Mouse (Mus musculus): ENCODE results near the gene Slc28a1.

Slc28a1 gene

DNA sequence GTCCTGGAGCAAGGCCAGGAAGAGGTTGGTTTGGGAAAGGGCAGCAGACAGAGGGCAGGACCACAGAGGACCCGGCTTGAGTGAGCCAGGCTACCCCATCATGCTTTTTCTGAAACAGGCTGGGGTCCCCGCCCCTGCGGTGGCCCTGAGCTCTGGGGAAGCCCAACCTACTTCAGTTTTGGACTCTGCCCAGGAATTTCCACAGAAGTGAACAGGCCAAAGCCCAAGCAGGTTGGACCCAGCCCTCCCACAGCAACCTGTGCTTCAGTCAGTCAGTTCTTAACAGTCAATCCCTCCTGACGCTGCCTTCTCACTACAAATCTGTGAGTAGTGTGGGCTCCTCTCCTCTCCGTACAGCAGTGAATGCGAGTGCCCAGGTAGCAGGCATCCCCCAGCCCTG lies at the start of gene Slc28a1:
Slc28a1 (plus strand) TSS at position 245 of the 400 bp plus-strand sequence.
- in situ Hi-C loops (cut with MboI, MseI) = no loop called here

DNA sequence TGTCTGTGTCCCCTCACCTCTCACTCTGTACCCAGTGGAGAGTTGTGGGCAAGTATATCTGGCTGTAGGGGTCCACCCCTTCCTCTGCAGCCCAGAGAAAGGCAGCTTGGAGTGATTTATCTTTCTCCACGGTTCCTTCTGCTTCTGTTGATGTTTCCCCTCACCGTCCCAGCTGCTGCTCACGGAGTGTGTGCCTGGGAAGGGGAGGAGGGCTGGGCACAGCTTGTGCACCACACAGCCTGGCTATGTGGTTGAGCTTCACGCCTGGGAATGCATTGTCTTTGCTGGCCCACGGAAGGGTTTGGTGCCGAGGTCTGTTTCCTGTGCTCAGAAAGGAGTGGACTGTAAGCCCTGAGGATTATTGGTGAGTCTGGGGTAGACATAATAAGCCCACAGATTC lies 47.9 kb upstream of the Slc28a1 start:
- in situ Hi-C loops (cut with MboI, MseI) = no loop called here

DNA sequence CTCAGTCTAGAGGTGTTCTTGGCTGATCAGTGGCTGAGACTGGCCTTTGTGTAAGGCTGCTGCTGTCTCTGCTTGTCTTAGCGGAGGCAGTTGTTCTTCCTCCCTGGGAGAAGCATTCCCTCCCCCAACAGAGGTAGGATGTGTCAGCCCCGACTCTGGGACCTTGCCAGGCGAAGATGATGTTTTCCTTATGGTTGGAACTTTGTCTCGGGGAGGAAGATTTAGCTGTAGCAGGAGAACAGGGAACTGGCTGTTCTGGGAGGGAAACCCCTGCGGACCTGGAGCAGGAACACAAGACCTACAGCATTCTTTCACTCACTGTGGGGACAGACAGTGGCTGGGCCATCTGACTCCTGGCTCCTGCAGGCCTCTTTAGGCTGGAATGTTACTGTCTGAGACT lies 42.1 kb upstream of the Slc28a1 start:
- in situ Hi-C loops (cut with MboI, MseI) = loop anchor here (10.0 kb wide), 1 partner anchor 1538 kb away; no protein-coding TSS in a partner anchor

DNA sequence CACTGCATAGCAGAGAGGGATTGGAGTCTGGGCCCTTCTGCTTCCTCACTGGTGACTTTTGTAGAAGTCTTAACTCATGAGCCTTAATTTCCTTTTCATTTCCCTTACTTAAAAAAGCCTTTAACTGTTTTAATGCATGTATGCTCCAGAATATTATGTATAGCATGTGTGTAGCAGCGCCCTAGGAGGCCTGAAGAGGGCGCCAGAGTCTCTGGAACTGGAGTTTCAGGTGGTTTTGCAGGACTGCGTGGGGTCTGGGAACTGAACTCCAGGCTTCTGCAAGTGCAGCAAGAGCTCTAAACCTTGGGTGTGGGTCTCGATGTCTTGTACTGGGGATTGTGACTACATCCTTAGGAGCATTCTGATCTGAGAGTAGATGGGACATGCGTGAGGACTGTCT lies 41.3 kb upstream of the Slc28a1 start:
- in situ Hi-C loops (cut with MboI, MseI) = loop anchor here (10.0 kb wide), 1 partner anchor 1538 kb away; no protein-coding TSS in a partner anchor

DNA sequence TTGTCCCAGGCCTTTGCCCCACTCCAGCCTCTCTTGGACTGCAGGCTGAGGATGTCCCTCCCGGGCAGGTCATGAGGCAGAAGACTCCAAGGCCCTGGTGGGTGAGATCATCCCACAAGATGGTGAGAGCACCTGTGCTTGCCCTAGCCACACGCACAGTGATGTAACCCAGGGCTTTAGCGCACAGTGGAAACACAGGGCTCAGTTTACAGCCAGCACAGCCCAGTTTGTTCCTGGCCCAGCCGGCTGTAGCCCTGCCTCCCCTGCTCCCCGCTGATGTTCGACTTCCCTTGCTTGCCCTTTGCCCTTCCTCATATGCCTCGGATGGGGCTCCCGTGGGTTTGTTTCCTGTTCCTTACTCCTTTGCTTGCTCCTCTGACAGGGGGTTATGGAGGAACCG lies 40.1 kb upstream of the Slc28a1 start:
- in situ Hi-C loops (cut with MboI, MseI) = loop anchor here (10.0 kb wide), 1 partner anchor 1540 kb away; no protein-coding TSS in a partner anchor

DNA sequence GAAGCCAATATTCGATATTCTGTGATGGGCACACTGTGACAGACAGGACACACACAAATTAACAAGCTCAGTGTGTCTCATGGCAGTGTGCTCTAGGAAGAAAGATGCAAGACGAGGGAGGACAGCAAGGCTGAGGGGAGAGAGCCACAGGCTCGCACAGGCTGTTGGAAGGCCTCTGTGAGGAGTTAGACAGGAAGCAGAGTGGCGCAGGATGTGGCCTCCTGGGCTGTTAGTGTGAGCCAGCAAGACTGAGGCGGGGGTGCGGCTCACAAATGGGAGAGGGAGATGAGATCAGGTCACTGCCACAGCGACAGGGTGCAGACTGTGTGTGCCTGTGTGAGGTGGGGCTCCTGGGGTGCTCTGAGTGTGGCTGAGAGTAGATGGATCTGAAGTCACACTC lies 39.3 kb upstream of the Slc28a1 start:
- in situ Hi-C loops (cut with MboI, MseI) = loop anchor here (10.0 kb wide), 1 partner anchor 1540 kb away; no protein-coding TSS in a partner anchor

DNA sequence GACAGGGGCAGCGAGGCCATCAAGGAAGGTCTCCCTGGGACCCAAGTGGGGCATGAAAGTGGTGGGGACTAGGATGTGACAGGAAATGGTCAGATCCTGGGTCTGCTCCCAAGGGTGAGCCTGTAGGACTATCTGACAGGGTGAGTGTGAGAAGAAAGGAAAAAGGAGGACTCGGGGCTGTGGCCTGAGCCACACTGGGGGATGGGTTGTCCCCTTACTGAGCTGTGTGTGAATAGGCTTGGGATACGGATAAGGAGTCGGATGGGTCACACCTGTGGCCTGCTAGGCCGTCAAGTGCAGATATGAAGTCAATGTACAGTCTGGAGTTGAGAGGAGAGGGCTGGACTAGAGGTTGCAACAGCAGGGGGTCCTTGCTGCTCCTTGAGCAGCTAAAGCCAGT lies 38.9 kb upstream of the Slc28a1 start:
- in situ Hi-C loops (cut with MboI, MseI) = loop anchor here (10.0 kb wide), 1 partner anchor 1541 kb away; no protein-coding TSS in a partner anchor

DNA sequence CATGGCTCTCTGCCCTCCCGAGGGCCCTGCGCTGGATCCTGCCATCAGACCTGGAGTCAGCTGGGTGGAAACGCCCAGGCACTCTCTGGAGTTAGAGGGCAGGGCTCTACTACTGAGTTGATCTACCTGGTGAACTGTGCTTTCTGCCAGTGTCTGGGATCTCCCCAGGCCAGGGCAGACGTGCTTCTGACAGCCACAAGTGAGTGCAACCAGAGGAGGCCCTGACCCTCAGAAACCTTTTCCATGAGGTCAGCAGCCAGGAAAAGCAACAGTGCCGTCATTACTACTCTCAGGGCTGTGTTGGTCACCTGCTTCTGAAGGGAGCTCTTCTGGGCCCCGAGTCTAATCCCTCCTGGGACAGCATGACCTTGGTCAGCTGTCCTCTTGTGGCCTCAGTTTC lies 37.6 kb upstream of the Slc28a1 start:
- in situ Hi-C loops (cut with MboI, MseI) = loop anchor here (10.0 kb wide), 1 partner anchor 1542 kb away; no protein-coding TSS in a partner anchor

DNA sequence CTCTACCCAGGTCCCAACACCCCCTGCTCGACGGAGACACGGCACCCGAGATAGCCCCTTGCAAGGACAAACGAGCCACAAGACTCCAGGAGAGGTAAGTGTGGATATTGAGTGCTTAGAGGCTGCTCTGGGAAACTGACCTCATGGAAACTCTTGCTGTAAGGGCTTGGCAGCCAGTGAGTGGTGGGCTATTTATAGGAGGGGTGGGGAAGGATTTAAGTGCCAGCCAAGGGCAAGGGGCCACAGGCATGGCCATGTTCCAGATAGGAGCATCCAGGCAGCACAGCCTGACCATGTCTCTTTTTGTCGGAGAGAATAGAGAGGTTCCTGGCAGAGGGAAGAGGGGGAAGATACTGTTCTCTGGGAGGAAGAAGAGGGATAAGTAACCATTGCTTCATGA lies 35.9 kb upstream of the Slc28a1 start:
- in situ Hi-C loops (cut with MboI, MseI) = loop anchor here (10.0 kb wide), 1 partner anchor 1544 kb away; no protein-coding TSS in a partner anchor

DNA sequence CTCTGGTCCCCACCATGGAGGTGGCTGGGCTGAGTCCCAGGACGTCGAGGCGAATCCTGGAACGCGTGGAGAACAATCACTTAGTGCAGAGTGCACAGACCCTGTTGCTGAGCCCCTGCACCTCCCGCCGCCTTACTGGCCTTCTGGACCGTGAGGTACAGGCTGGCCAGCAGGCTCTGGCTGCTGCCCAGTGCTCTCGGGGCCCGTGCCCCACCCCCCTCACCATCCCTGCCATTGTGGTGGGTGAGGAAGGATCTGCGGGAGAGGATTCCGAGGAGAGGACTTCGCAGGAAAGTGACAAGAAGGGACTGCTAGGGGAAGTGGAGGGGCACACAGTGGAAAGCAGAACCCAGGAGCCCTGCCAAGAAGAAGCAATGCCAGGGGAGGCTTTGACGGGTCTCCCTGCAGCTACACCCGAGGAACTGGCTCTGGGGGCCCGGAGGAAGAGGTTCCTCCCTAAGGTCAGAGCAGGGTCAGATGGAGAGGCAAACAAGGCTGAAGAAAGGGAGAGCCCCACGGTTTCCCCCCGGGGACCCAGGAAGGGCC lies 21.1 kb upstream of the Slc28a1 start:
- in situ Hi-C loops (cut with MboI, MseI) = no loop called here

DNA sequence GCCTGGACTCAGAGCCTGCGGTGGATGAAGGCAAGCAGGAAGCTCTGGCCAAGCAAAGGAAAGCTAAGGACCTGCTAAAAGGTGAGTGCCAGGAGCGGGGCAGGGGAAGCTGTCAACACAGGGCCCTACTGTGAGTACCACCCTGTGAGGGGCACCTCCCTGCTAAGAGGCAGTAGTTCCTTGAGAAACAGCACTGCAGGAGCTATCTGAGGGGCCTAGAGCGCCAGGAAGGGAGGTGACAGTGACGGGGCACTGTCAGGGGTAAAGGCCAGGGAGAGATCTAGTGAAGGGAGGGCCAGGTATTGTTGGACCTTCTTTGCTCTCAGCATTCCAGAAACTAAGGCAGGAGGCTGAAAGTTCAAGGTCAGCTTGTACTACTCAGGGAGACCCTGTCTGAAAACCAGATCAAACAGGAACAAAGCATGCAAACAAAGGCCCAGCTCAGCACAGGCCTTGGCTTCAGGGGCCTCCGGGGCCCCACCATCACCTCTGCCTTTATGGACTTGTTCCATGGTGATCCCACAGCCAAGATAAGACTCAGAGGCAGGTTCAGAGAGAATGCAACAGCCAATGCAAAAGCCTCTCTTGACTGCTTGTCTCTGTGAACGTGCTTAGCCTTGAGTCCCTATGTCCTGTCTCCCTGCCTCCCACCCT lies 20.4 kb upstream of the Slc28a1 start:
- in situ Hi-C loops (cut with MboI, MseI) = no loop called here

DNA sequence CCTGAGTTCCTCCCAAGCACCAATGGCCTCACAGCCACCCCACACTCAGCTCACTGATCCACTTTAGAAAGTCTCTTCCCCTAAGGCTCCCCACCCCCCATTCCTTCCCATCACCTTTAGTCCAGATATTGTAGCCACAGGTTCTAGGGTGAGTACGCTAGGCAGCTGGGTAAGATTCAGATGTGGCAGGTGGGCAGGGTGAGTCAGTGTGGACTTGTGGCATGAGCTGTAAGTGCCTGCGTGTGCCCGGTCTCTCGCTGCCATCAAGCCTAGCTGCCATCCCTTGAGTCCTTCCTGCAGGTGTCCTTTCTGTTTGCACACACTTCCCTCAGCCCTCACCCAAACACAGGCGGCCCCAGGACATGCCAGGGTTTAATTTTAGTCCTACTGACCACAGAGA lies 14.3 kb upstream of the Slc28a1 start:
- in situ Hi-C loops (cut with MboI, MseI) = no loop called here

DNA sequence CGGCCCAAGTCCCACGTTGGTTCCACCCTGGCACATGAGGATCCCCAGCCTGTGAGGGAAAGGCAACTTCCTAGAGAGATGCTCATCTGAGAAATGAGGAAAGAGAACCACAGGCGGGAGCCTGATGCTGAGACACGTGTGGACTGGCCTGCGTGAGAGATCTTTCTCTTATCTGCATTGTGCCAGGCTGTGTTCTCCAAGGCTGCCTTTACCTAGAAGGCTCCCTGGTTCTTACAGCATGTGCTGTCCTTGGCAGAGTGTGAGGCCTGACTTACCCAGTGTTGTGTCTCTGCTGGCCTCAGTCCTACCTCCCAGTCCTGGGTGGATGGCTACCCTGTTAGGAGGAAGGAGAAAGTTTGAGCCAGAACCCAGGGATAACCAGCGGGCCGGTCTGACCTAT lies 11.7 kb upstream of the Slc28a1 start:
- in situ Hi-C loops (cut with MboI, MseI) = no loop called here

DNA sequence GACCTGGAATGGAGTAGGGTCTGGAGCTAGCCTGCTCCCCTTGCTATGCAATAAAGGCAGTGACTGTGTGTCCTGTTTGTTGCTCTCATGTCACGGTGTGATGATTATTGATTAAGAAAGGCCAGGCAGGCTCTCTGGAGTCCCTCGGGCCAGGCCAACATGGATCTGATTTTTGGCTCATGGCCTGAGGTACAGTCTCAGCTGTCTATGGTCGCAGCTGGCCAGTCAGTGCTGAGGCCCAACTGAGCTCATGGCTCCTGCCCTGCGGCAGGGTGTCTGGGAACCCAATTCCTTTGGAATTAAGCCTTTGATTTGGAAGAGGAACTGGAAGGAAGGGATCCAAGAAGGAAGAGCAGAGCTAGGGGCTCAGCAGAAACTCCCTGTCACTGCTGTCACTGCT lies 9.1 kb upstream of the Slc28a1 start:
- in situ Hi-C loops (cut with MboI, MseI) = no loop called here

DNA sequence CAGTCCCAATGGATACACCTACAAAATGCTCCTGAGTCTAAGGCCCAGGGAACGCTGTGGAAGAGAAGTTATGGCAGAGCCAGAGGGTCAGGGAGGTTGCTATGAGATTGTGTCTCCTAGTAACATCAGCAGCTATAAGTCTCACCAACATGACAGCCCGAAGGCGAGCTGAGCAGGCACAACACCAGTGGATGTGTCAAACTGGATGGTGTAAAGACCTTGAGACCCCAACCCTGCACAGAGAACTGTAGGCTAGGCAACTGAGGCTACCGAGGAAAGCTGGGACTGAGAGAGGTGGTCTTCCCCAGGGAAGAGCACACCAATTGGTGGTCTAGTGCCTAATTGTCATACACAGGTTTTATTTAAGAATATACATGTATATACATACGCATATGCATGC lies 6.4 kb upstream of the Slc28a1 start:
- in situ Hi-C loops (cut with MboI, MseI) = no loop called here

DNA sequence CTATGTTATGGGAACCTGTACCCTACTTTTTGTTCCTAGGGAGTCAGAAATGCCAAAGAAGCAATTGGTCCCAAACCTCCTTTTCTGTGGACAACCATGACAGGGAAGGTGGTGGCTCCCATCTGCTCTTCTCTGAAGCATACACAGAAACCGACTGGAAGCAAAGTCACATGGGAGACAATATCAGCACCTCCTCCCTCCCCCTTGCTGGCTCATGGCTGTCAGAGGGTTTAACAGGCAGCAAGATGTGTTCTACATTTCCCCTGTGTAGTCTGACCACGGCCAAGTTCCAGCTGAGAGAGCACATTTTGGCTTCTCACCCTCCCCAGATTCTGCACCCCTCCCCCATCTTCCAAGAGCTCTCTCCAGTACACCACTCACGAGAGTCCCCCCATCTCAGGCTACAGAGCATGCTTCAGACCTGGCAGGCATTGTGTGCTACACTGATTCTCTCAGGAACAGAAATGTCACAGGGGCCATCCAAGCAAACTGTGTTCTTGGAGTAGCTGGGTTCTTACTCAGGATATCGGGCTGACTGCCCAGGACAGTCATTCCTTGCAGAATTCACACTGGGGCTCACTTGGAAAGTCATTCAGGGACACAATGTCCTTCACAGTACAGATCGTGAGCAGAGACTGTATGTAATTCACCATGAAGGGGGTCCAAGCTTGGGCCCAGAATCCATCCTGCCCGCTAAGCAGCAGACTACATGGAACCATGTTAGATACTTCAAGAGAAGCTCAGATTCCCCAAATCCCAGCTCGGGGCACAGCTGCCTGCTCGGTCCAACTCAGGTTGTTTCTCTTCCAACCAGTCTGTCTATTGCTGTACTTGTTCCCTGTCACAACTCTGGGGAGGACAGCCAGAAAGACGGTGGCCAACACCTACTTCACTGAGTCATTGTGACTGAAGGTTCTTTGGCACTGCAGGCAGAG lies 4.6 kb upstream of the Slc28a1 start:
- in situ Hi-C loops (cut with MboI, MseI) = no loop called here

DNA sequence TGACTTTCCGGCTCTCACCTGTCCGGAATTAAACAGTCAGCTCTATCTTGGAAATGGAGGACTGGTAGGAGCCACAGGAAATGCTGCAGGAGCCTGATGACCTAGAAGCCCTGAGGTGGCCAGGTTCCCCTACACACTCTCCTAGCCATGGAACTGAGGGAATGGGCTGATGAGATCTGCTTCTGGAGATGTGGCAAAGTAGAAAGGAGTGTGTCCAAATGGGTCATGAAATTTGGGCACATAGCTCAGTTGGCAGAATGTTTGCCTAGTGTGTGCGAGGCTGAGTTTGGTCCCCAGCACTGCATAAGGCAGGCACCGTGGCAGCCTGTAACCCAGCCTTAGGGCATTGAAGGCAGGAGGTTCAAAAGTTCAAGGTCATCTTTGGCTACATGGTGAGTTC lies 3.8 kb upstream of the Slc28a1 start:
- in situ Hi-C loops (cut with MboI, MseI) = no loop called here

DNA sequence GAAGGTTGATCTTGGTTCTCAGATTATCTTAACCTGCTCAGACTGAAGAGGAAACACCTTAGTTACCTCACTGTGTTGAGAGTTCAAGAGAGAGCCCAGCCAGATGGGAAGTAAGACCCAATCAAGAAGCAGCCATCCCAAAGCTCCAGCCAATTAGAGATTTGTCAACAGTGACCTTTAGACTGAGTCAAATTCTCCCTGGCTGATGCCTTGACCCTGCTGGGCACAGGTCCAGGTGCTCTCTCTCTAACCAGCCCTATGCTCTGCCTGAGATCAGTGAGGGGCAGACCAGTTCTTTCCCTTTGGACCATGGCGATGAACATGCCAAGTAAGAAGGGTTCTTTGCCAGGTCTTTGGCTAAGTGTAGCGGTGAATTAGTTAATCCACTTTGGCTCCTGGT lies 2.9 kb upstream of the Slc28a1 start:
- in situ Hi-C loops (cut with MboI, MseI) = no loop called here

DNA sequence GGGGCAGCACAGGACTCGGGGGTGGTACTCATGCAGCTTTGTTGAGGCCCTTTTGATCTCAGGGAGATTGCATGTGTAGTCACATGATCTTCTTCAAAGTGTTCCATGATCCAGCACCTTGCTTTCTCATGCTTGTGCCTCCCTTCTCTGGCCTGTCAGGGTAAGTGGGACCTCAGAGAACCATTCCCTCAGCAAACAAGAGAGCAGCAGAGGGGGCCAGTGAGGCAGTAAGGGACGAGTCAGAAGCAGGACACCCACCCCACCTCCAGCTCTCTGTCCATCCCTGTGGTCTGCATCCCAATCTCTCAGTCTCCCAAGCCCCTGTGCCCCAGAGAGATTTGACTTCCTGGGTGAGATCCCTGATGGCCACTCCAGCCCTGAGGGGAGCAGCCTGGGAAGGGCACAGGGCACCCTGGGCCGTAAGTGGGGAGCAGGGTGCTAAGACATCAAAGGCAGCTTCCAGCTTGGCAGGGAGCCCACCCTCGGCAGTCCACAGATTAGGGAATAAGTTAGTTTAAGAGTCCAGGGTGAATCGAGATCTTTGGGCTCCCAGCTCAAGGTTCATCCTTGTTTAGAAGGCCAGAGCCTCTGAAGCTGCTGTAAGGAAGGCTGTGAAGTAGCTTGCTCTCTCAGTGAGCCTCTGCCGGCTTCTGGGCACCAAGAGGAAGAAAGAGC lies 1.8 kb upstream of the Slc28a1 start:
- in situ Hi-C loops (cut with MboI, MseI) = no loop called here

DNA sequence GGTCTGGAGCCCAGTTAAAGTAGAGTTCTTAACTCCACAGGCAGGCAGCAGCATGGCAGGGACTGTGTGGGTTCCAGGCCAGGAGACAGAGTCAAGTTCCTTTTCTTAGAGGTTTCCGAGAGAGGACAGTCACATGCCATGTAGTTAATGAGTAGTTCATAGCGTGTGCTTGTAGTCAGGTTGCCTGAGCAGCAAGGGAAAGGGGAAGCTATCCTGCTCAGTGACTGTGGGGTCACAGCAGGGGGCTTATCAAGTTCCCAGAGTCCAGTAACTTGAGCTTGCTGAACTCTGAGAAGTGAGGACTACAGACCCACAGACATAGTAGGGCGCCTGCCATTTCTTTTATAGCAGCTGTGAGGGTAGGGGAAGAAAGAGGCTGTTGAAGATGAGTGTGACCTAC lies 6.5 kb downstream of the Slc28a1 start:
- in situ Hi-C loops (cut with MboI, MseI) = no loop called here

DNA sequence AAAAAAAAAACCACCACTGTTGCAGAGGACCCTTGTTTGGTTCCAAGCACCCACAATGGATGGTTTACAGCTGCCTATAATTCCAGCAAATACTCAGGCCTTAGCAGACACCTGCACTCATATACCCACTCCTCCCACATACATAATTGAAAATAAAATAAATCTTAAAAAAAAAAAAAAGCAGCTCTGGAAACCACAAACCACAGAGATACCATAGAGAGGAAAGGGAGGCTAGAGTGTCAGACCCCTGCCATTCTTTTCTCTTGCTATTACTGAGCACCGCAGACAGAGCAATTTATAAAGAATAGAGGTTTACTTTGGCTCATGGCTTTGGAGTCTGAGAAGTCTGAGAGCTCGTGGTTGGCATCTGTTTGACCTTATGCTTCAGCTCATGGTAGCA lies 8.2 kb downstream of the Slc28a1 start:
- in situ Hi-C loops (cut with MboI, MseI) = no loop called here

DNA sequence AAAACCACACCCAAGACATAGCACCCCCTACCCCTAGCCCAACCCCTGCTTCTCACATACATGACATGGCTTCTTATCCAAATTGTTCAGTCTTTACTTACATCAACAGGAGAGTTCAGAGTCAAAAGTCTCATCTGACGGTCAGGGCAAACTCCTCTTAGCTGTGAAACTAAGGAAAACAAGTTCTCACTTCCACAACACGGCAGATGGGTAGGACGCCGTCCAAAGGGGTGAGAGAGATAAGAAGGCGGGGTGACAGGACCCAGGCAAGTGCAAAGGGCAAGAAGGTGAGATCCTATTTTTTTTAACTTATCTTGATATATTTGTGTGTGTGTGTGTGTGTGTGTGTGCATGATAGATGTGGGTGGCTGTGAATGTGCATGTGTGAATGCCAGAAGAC lies 9.0 kb downstream of the Slc28a1 start:
- in situ Hi-C loops (cut with MboI, MseI) = no loop called here
